Mouse (Mus musculus): ENCODE results near the gene Fras1. TPM values are rescaled to one million over a fixed set of nuclear protein-coding genes. Genes with fewer than 3 reads are reported as not detected.

The Fras1 gene
- polyA plus RNA-seq (2015; fragmentation: Nextera tagmentation; extraction: Ambion mirVana), result 7.1 TPM in 2 replicates

DNA sequence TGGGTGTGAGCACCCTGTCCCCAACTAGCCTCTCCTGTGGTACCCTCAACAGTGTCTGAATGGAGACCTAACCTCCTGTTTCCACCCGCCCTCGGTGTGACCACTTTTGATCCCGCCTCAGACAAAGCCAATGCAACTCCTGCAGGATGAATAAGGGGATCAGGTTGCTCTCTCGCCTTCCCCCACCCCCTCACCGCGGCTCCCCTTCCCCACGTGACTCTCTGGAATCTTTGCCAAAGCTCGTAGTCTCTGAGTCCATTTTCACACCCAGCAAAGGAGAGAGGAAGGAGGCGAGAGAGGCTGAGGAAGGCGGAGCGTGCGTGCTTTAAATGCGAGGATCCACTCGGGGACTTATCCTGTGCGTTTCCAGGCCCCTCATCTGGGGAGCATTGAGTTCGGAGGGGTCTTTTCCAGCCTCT, at the start of gene Fras1:
TSS of gene Fras1 (plus strand) at position 389 of the 419 bp plus-strand sequence.
- ATAC-seq (ENCODE audit: low FRiP score, low read depth), result no peak; the same call in none of the 2 replicates
- Histone ChIP-seq H3K27me3 (peaks cover 3% of the 10 kb centered on the region; the same call in 1 of the 2 replicates), H3K36me3 (no peaks in the 10 kb centered on the region), H3K27ac (replicated peaks) (peak within 1 kb of the TSS; percentile 71), H3K4me1 (replicated peaks) (peaks cover 22% of the 10 kb centered on the region), H3K9ac (peak within 1 kb of the TSS; percentile 41), H3K9me3 (no peaks in the 10 kb centered on the region), H3K4me2 (peak within 1 kb of the TSS; percentile 94), H3K4me3 (peak within 1 kb of the TSS; percentile 65)
- WGBS, result 0% methylated on average over 16 of the region's 16 CpGs

DNA sequence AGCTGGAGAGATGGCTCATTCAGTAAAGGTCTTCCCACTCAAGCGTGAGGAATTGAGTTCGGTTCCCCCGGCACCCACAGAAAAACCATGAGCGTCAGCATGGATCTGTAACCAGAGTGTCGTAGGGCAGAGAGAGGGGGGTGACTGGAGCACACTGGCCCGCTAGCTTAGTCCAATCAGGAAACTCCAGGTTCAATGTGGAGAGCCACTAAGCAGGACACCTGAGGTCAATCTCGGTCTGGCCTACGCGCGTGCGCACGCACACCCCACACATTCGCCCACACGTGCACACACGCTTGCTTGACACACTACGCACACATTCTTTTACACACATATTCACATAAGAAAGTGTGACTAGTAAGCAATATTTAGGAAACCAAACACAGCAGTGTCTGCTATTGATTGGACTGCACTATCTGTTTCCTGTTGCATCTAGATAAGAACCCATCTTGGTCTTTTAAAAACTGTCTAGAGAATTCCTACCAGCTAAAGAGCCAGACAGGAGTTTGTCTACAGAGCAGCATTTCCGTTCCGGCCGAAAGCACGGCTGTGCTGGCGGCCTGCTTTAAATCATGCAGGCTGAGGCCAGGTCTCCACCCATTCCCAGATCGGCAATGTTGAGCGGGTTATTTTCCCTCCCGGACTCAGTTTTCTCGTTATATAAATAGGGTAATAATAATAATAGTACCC, 42.6 kb upstream of the Fras1 start:
- Histone ChIP-seq H3K9ac (no peak overlapping the region), H3K27ac (replicated peaks) (no peak overlapping the region), H3K4me1 (replicated peaks) (no peaks in the 10 kb centered on the region), H3K36me3 (no peaks in the 10 kb centered on the region), H3K4me3 (no peak overlapping the region), H3K4me2 (no peak overlapping the region), H3K9me3 (no peaks in the 10 kb centered on the region), H3K27me3 (no peaks in the 10 kb centered on the region)
- no peak for ATAC-seq (ENCODE audit: low FRiP score, low read depth)
- 88% methylated on average over 25 of the region's 25 CpGs for WGBS

DNA sequence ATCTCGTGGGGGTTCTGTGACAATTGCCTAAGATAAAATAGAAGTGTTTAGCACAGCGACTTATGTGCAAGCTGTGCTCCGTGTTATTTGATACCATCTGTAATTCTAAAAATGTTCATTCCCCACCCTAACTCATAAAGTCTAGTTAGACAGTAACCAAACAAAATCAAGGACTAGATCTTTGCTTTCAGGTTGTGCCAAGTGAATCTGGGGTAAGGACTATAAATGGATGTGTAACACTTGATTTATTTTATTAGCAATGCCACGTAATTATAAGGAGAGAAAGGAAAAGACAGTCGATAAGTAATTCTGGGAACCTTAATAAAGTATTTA, 42.1 kb upstream of the Fras1 start:
- H3K27me3 ChIP-seq, result no peaks in the 10 kb centered on the region
- no peak overlapping the region for H3K9ac ChIP-seq
- 91% methylated on average over 5 of the region's 5 CpGs for WGBS
- H3K36me3 ChIP-seq, result no peaks in the 10 kb centered on the region
- no peak for ATAC-seq (ENCODE audit: low FRiP score, low read depth)
- no peak overlapping the region for H3K27ac ChIP-seq (replicated peaks)
- H3K4me2 ChIP-seq, result no peak overlapping the region
- no peaks in the 10 kb centered on the region for H3K4me1 ChIP-seq (replicated peaks)
- H3K4me3 ChIP-seq, result no peak overlapping the region
- H3K9me3 ChIP-seq, result no peaks in the 10 kb centered on the region

DNA sequence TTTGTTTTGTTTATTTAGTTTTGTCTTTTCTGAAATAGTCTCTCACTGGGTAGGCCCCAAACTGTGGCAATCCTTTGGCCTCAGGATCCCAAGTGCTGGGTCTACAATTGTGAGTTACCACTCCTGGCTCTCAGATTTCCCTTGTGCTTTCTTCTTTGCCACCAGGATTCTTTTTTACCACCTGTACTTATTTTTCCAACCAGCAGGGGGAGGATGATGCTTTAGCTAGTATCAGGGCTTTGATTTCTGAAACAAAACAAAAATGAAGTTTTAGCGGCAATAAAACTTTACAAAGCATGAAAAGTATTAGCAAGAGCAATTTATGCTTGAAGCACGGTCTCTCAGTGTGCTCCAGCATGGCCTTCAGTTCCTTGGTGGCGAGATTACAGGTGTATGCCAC, 39.8 kb upstream of the Fras1 start:
- H3K27ac ChIP-seq (replicated peaks), result no peak overlapping the region
- H3K4me1 ChIP-seq (replicated peaks), result no peaks in the 10 kb centered on the region
- H3K4me2 ChIP-seq, result no peak overlapping the region
- H3K4me3 ChIP-seq, result no peak overlapping the region
- no peaks in the 10 kb centered on the region for H3K27me3 ChIP-seq
- no peak overlapping the region for H3K9ac ChIP-seq
- H3K9me3 ChIP-seq, result no peaks in the 10 kb centered on the region
- no peaks in the 10 kb centered on the region for H3K36me3 ChIP-seq
- ATAC-seq (ENCODE audit: low FRiP score, low read depth), result no peak
- 78% methylated on average over 3 of the region's 3 CpGs for WGBS

DNA sequence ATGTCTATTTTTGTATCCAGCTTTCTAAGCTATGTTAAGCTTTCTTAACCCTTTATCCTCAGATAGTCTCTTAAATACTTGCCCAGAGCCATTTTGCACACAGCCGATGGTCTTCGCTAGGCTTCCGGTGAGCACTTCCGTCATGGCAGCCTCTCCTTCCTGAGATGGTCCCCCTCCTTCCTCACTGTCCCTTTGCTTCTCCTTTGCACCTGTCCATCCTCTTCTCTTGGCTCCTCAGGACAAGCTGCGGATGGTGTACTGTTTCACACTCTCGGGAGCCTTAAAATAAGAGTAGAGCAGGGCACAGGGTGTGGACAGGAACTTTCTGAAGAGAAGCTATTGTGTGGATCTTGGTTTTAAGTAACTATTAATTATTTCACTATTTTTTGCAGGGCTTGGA, 33.2 kb upstream of the Fras1 start:
- no peak overlapping the region for H3K27ac ChIP-seq (replicated peaks)

DNA sequence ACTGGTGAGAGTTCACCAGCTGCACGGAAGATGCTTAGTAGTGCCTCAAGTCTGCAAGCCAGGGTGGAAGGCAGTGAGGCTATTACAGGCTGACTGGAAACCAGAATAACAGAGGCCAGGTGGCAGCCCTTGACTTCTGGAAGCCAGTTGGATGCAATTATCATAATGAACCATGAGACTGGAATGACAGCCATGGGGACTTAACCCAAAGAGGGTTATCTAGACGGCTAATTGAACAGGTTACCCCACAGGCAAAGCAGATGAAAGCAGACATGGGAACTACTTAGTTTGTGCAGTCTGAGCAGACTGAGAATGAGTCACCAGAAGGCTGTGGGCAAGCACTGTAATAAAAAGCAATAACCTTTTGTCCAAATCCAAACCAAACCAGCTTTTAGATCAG, 28.8 kb upstream of the Fras1 start:
- no peak overlapping the region for H3K27ac ChIP-seq (replicated peaks)
- no peaks in the 10 kb centered on the region for H3K36me3 ChIP-seq
- H3K9ac ChIP-seq, result no peak overlapping the region
- H3K4me3 ChIP-seq, result no peak overlapping the region
- no peaks in the 10 kb centered on the region for H3K27me3 ChIP-seq
- H3K4me2 ChIP-seq, result no peak overlapping the region
- no peaks in the 10 kb centered on the region for H3K9me3 ChIP-seq
- ATAC-seq (ENCODE audit: low FRiP score, low read depth), result no peak
- H3K4me1 ChIP-seq (replicated peaks), result no peaks in the 10 kb centered on the region
- 76% methylated on average over 2 of the region's 2 CpGs for WGBS

More for the DNA sequence above, 33.2 kb upstream of the Fras1 start:
- Histone ChIP-seq H3K9ac (no peak overlapping the region), H3K9me3 (no peaks in the 10 kb centered on the region), H3K4me2 (no peak overlapping the region), H3K27me3 (no peaks in the 10 kb centered on the region), H3K4me1 (replicated peaks) (no peaks in the 10 kb centered on the region), H3K4me3 (no peak overlapping the region), H3K36me3 (no peaks in the 10 kb centered on the region)
- 94% methylated on average over 6 of the region's 6 CpGs for WGBS
- no peak for ATAC-seq (ENCODE audit: low FRiP score, low read depth)

DNA sequence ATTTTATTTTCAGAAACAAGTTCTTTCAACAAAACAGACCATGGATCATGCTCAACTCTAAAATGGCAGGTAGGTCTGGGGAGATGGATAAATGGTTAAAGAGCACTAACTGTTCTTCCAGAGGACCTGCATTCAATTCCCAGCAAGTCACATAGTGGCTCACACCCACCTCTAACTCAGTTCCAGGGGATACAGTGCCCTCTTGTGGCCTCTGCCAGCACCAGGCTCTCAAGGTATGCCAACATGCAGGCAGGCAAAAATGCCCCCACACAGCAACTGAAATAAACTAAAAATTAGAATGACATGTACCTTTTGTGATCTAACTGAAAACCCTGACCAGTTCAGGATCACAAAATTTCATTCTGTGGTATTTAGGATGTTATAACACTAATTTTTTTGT, 21.8 kb upstream of the Fras1 start:
- Histone ChIP-seq H3K4me1 (replicated peaks) (no peaks in the 10 kb centered on the region), H3K9ac (no peak overlapping the region), H3K36me3 (no peaks in the 10 kb centered on the region), H3K4me2 (no peak overlapping the region), H3K27ac (replicated peaks) (no peak overlapping the region), H3K9me3 (no peaks in the 10 kb centered on the region), H3K27me3 (no peaks in the 10 kb centered on the region), H3K4me3 (no peak overlapping the region)
- ATAC-seq (ENCODE audit: low FRiP score, low read depth), result no peak

DNA sequence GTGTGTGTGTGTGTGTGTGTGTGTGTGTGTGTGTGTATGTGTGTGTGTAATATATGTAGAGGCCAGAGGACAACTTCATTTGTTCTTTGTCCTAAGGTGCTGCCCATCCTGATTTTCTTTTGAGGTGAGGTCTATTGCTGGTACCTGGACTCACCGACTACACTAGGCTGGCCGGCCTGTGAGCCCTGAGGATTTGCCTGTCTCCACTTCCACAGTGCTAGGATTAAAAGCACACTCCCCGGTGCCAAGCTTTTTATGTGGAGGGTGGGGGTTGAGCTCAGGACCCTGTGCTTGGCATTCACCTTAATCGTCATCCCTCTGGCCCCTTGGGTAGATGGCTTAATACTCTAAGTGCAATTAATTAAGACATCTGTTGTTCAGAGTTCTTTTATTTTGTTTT, 9.8 kb upstream of the Fras1 start:
- Histone ChIP-seq H3K9ac (no peak overlapping the region), H3K9me3 (no peaks in the 10 kb centered on the region), H3K36me3 (no peaks in the 10 kb centered on the region), H3K4me3 (no peak overlapping the region), H3K4me2 (no peak overlapping the region), H3K27ac (replicated peaks) (no peak overlapping the region), H3K4me1 (replicated peaks) (no peaks in the 10 kb centered on the region), H3K27me3 (no peaks in the 10 kb centered on the region)
- ATAC-seq (ENCODE audit: low FRiP score, low read depth), result no peak
- WGBS, result 62% methylated on average over 4 of the region's 4 CpGs

DNA sequence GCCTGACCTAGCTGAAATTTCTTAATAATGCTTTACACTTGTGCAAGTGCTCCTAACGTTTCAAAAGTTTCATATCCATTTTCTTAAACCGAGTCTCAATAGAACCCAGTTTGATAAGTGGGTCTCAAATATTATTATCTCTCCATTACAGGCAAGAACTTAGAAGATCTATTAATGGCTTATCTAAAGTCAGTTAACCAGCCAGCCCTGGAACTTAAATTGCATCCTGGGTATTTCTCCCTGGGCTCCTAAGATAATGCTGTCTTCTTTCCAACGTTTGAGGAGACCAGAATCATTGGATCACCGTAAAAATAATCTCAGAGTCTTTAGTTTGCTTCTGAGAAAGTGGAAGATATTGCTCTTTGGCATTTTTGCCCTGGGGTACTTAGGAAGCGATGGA, 8.2 kb upstream of the Fras1 start:
- WGBS, result 82% methylated on average over 5 of the region's 5 CpGs

DNA sequence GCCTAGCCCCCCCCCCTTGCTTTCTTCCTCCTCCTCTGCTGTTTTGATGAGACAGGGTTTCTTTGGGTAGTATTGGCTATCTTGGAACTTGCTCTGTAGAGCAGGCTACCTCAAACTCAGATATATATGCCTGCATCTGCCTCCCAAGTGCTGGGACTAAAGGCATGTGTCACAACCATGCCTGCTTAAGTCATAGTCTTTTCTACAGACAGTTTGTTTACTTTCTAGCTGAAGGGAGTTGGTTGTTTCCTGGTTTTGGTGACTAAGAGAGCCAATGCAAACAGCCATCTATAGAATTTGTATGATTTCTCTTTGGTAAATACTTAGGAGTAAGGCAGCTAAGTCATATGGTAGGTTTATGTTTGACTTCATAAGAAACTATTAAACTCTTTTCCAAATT, 6.5 kb upstream of the Fras1 start:
- ATAC-seq (ENCODE audit: low FRiP score, low read depth), result no peak
- peaks cover 3% of the 10 kb centered on the region; the same call in 1 of the 2 replicates for H3K27me3 ChIP-seq
- no peak overlapping the region for H3K4me3 ChIP-seq
- H3K36me3 ChIP-seq, result no peaks in the 10 kb centered on the region
- no peak overlapping the region for H3K4me2 ChIP-seq
- H3K27ac ChIP-seq (replicated peaks), result no peak overlapping the region
- H3K4me1 ChIP-seq (replicated peaks), result no peaks in the 10 kb centered on the region
- no peak overlapping the region for H3K9ac ChIP-seq
- H3K9me3 ChIP-seq, result no peaks in the 10 kb centered on the region

More for the DNA sequence above, 8.2 kb upstream of the Fras1 start:
- Histone ChIP-seq H3K4me3 (no peak overlapping the region), H3K27ac (replicated peaks) (no peak overlapping the region), H3K9me3 (no peaks in the 10 kb centered on the region), H3K27me3 (no peaks in the 10 kb centered on the region), H3K4me1 (replicated peaks) (no peaks in the 10 kb centered on the region), H3K4me2 (no peak overlapping the region), H3K36me3 (no peaks in the 10 kb centered on the region), H3K9ac (no peak overlapping the region)
- ATAC-seq (ENCODE audit: low FRiP score, low read depth), result no peak

DNA sequence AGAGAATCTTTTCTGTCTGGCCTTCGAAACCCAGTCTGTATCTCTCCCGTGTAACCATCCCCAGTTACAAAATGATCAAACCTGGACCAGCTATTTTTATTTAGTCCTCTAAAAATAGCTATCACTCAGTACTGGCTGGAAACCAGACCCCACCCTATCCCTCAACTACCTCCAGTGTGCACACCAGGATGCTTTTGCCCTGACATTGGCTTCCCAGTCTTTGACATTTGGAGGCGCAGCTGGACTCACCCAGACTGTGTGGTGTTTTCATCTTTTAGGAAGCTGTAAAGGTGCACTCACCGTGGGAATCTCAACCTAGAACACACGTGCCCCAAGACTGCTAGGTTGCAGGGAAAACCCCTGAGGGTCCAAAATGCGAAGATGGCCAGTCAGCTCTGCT, 649 bp upstream of the Fras1 start:
- H3K4me1 ChIP-seq (replicated peaks), result peaks cover 22% of the 10 kb centered on the region
- no peaks in the 10 kb centered on the region for H3K36me3 ChIP-seq
- H3K27ac ChIP-seq (replicated peaks), result peak overlapping the region; percentile 71; the same call in 1 of the 2 replicates
- no peaks in the 10 kb centered on the region for H3K9me3 ChIP-seq
- peak overlapping the region; percentile 41 for H3K9ac ChIP-seq
- ATAC-seq (ENCODE audit: low FRiP score, low read depth), result no peak
- peak overlapping the region; percentile 94 for H3K4me2 ChIP-seq
- peaks cover 3% of the 10 kb centered on the region; the same call in 1 of the 2 replicates for H3K27me3 ChIP-seq
- H3K4me3 ChIP-seq, result peak overlapping the region; percentile 65
- 37% methylated on average over 6 of the region's 6 CpGs for WGBS

DNA sequence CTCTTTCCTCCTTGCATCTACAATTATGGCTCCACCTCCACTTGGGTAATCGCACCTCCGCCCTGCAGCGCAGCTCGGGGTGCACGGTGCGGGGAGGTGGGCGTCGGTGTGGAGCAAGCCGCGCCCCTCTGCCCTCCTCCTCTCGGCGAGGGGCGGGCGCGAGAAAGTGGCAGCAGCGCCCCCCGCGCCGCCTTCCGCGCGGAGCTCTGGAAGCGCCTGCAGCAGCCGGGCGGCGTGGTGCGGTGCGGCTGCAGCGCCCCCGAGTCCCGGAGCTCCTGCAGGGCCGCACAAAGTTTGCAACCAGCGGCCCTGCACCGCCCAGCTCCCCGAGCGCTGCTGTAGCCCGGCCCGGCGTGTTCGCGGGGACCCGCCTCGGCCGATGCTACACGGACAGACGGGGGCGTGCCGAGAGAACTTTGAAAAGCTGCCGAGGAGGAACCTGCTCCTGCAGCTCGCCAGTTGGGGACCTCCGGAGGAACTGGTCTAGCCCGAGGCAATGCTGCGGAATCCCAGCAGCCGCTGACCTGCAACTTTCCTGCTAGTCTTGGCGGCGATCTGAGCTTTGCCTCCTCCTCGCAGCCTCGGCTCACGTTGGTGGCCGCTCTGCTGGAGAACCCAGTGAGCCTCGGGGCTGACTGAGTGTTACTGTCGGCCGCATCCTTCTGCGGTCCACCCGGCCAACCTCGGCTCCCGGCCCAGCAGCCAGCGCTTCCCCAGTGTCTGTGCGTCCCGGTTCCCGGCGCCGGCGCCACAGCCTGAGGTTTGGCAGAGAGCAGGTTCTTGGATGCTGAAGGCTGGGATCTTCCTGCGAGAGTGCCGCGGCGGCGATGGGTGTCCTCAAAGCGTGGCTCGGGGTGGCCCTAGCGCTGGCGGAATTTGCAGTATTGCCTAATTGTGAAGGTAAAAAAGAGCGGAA, 489 bp downstream of the Fras1 start:
- Histone ChIP-seq H3K4me1 (replicated peaks) (peaks cover 22% of the 10 kb centered on the region), H3K9ac (peak overlapping the region; percentile 41), H3K36me3 (no peaks in the 10 kb centered on the region), H3K4me2 (peak overlapping the region; percentile 94), H3K27me3 (peaks cover 3% of the 10 kb centered on the region; the same call in 1 of the 2 replicates), H3K27ac (replicated peaks) (peak overlapping the region; percentile 71), H3K9me3 (no peaks in the 10 kb centered on the region), H3K4me3 (peak overlapping the region; percentile 65)
- WGBS, result under 1% methylated on average over 84 of the region's 84 CpGs
- ATAC-seq (ENCODE audit: low FRiP score, low read depth), result peak; percentile 91

Data from hindbrain, embryonic 15.5 days (tissue).